Mouse (Mus musculus) bone marrow, adult 2 months (tissue): ENCODE data around the gene Esrp2.

Source experiments
- CTCF ChIP-seq: fragments of 200-500 bp; IDR thresholded peaks from 2 replicates; pipeline ENCODE4 v1.5.1; 2011; ENCODE audit warnings: low read length, control low read depth; ENCODE audit not compliant: control insufficient read depth, insufficient read depth
- POLR2A ChIP-seq: fragments of 200-500 bp; IDR thresholded peaks from 2 replicates; pipeline ENCODE4 v1.6.1; 2011; ENCODE audit warnings: low read depth, mild to moderate bottlenecking, control low read depth, low read length, borderline replicate concordance; ENCODE audit not compliant: control insufficient read depth

DNA sequence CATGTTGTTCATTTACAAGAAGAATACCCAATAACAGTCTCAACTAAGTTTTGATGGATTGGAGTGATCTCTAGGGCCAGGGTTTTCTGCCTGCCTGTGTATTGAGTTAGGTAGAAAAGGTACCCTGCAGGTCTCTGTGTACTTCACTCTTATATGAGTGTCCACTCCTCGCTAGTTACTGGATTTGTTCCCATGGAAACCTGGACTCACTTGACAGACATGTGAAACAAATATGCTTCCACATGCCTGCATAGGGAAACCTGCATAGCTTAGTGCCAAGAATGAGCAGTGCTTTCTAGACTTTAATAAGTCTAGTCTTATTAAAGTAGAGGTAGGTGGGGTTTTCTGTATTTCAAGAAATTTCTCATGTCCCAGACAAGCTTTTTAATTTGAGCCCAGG, 40.1 kb upstream of the Esrp2 start:
- no peak for TF ChIP-seq CTCF
- no peak for TF ChIP-seq POLR2A
